Mouse (Mus musculus): ENCODE results near the gene Ssh1. TPM values are rescaled to one million over a fixed set of nuclear protein-coding genes. Genes with fewer than 3 reads are reported as not detected.

The Ssh1 gene
- polyA plus RNA-seq, 1 experiment, result 3.3 TPM

- H3K4me1 ChIP-seq (ENCODE audit: control insufficient read depth), result peaks cover 95% of the 10 kb centered on the region
- peaks cover 90% of the 10 kb centered on the region for H3K36me3 ChIP-seq (ENCODE audit: control insufficient read depth)
- H3K9me3 ChIP-seq (ENCODE audit: control insufficient read depth, low read length), result no peaks in the 10 kb centered on the region
- TF ChIP-seq TAL1 (IDR thresholded peaks at IDR 0.05; ENCODE audit: low read length) (no peak), GATA1 (IDR thresholded peaks at IDR 0.05; ENCODE audit: low read length) (no peak)
- no peaks in the 10 kb centered on the region for H3K27me3 ChIP-seq (ENCODE audit: control insufficient read depth)
- peak overlapping the region; percentile 72 for H3K4me3 ChIP-seq (replicated peaks)
Measured at GRCm38 (mm10) chr5:113974576-113974975, 19.1 kb downstream of the Ssh1 start.

- H3K4me3 ChIP-seq (replicated peaks), result peak overlapping the region; percentile 72
- no peaks in the 10 kb centered on the region for H3K9me3 ChIP-seq (ENCODE audit: control insufficient read depth, low read length)
- TF ChIP-seq TAL1 (IDR thresholded peaks at IDR 0.05; ENCODE audit: low read length), result no peak
- peak; percentile 80 for TF ChIP-seq GATA1 (IDR thresholded peaks at IDR 0.05; ENCODE audit: low read length)
- H3K27me3 ChIP-seq (ENCODE audit: control insufficient read depth), result no peaks in the 10 kb centered on the region
- peaks cover 92% of the 10 kb centered on the region for H3K4me1 ChIP-seq (ENCODE audit: control insufficient read depth)
- H3K36me3 ChIP-seq (ENCODE audit: control insufficient read depth), result peaks cover 92% of the 10 kb centered on the region
Measured at GRCm38 (mm10) chr5:113973790-113974189, 19.9 kb downstream of the Ssh1 start.

GRCm38 (mm10) chr5:113972589-113973515, 20.8 kb downstream of the Ssh1 start:
- TF ChIP-seq GATA1 (IDR thresholded peaks at IDR 0.05; ENCODE audit: low read length) (peak; percentile 78), TAL1 (IDR thresholded peaks at IDR 0.05; ENCODE audit: low read length) (peak; percentile 39; the same call in 2 of the 3 replicates)
- no peaks in the 10 kb centered on the region for H3K9me3 ChIP-seq (ENCODE audit: control insufficient read depth, low read length)
- peak overlapping the region; percentile 72 for H3K4me3 ChIP-seq (replicated peaks)
- H3K36me3 ChIP-seq (ENCODE audit: control insufficient read depth), result peaks cover 92% of the 10 kb centered on the region
- H3K27me3 ChIP-seq (ENCODE audit: control insufficient read depth), result no peaks in the 10 kb centered on the region
- H3K4me1 ChIP-seq (ENCODE audit: control insufficient read depth), result peaks cover 91% of the 10 kb centered on the region

- Histone ChIP-seq H3K9me3 (ENCODE audit: control insufficient read depth, low read length) (no peaks in the 10 kb centered on the region), H3K27me3 (ENCODE audit: control insufficient read depth) (no peaks in the 10 kb centered on the region), H3K4me1 (ENCODE audit: control insufficient read depth) (peaks cover 91% of the 10 kb centered on the region), H3K36me3 (ENCODE audit: control insufficient read depth) (peaks cover 92% of the 10 kb centered on the region), H3K4me3 (replicated peaks) (peak overlapping the region; percentile 72)
- TF ChIP-seq TAL1 (IDR thresholded peaks at IDR 0.05; ENCODE audit: low read length) (no peak), GATA1 (IDR thresholded peaks at IDR 0.05; ENCODE audit: low read length) (no peak)
Measured at GRCm38 (mm10) chr5:113971434-113971960, 22.2 kb downstream of the Ssh1 start.

GRCm38 (mm10) chr5:113968371-113968770, 25.3 kb downstream of the Ssh1 start:
- H3K36me3 ChIP-seq (ENCODE audit: control insufficient read depth), result peaks cover 93% of the 10 kb centered on the region
- peaks cover 7% of the 10 kb centered on the region for H3K9me3 ChIP-seq (ENCODE audit: control insufficient read depth, low read length)
- H3K4me1 ChIP-seq (ENCODE audit: control insufficient read depth), result peaks cover 84% of the 10 kb centered on the region
- no peaks in the 10 kb centered on the region for H3K27me3 ChIP-seq (ENCODE audit: control insufficient read depth)
- H3K4me3 ChIP-seq (replicated peaks), result no peak overlapping the region
- TF ChIP-seq TAL1 (IDR thresholded peaks at IDR 0.05; ENCODE audit: low read length), result no peak

- Histone ChIP-seq H3K4me1 (ENCODE audit: control insufficient read depth) (peaks cover 79% of the 10 kb centered on the region), H3K36me3 (ENCODE audit: control insufficient read depth) (peaks cover 100% of the 10 kb centered on the region), H3K9me3 (ENCODE audit: control insufficient read depth, low read length) (peaks cover 7% of the 10 kb centered on the region), H3K4me3 (replicated peaks) (no peak overlapping the region), H3K27me3 (ENCODE audit: control insufficient read depth) (no peaks in the 10 kb centered on the region)
- TF ChIP-seq TAL1 (IDR thresholded peaks at IDR 0.05; ENCODE audit: low read length), result no peak
- no peak for TF ChIP-seq GATA1 (IDR thresholded peaks at IDR 0.05; ENCODE audit: low read length)
Measured at GRCm38 (mm10) chr5:113966452-113967150, 27.1 kb downstream of the Ssh1 start.

GRCm38 (mm10) chr5:113965659-113966185, 28.0 kb downstream of the Ssh1 start:
- H3K27me3 ChIP-seq (ENCODE audit: control insufficient read depth), result no peaks in the 10 kb centered on the region
- no peak for TF ChIP-seq TAL1 (IDR thresholded peaks at IDR 0.05; ENCODE audit: low read length)
- peaks cover 7% of the 10 kb centered on the region for H3K9me3 ChIP-seq (ENCODE audit: control insufficient read depth, low read length)
- H3K4me3 ChIP-seq (replicated peaks), result no peak overlapping the region
- H3K4me1 ChIP-seq (ENCODE audit: control insufficient read depth), result peaks cover 78% of the 10 kb centered on the region
- peaks cover 100% of the 10 kb centered on the region for H3K36me3 ChIP-seq (ENCODE audit: control insufficient read depth)

GRCm38 (mm10) chr5:113964972-113965371, 28.7 kb downstream of the Ssh1 start:
- peaks cover 76% of the 10 kb centered on the region for H3K4me1 ChIP-seq (ENCODE audit: control insufficient read depth)
- no peaks in the 10 kb centered on the region for H3K27me3 ChIP-seq (ENCODE audit: control insufficient read depth)
- peaks cover 100% of the 10 kb centered on the region for H3K36me3 ChIP-seq (ENCODE audit: control insufficient read depth)
- H3K9me3 ChIP-seq (ENCODE audit: control insufficient read depth, low read length), result peaks cover 7% of the 10 kb centered on the region
- H3K4me3 ChIP-seq (replicated peaks), result no peak overlapping the region
- TF ChIP-seq GATA1 (IDR thresholded peaks at IDR 0.05; ENCODE audit: low read length) (no peak), TAL1 (IDR thresholded peaks at IDR 0.05; ENCODE audit: low read length) (no peak)

- TF ChIP-seq GATA1 (IDR thresholded peaks at IDR 0.05; ENCODE audit: low read length) (no peak), TAL1 (IDR thresholded peaks at IDR 0.05; ENCODE audit: low read length) (no peak)
- peaks cover 60% of the 10 kb centered on the region for H3K4me1 ChIP-seq (ENCODE audit: control insufficient read depth)
- no peaks in the 10 kb centered on the region for H3K27me3 ChIP-seq (ENCODE audit: control insufficient read depth)
- no peak overlapping the region for H3K4me3 ChIP-seq (replicated peaks)
- H3K9me3 ChIP-seq (ENCODE audit: control insufficient read depth, low read length), result peaks cover 7% of the 10 kb centered on the region
- H3K36me3 ChIP-seq (ENCODE audit: control insufficient read depth), result peaks cover 99% of the 10 kb centered on the region
Measured at GRCm38 (mm10) chr5:113961776-113962175, 31.9 kb downstream of the Ssh1 start.
